Mouse (Mus musculus) urinary bladder, postnatal 4 days (tissue): ENCODE results near the gene Taf13.
"Not testable (repeated sequence)": the region's sequence is repeated elsewhere in the genome, so short reads cannot be mapped to it uniquely, and the experiment has no call there.

ENCODE experiments used
- DNase-seq, 2 experiments: peaks; one replicate each; pipeline ENCODE4 v3.0.0; 2021 to 2022; ENCODE audit warnings: low spot score in 2 of 2

Gene Taf13

DNA sequence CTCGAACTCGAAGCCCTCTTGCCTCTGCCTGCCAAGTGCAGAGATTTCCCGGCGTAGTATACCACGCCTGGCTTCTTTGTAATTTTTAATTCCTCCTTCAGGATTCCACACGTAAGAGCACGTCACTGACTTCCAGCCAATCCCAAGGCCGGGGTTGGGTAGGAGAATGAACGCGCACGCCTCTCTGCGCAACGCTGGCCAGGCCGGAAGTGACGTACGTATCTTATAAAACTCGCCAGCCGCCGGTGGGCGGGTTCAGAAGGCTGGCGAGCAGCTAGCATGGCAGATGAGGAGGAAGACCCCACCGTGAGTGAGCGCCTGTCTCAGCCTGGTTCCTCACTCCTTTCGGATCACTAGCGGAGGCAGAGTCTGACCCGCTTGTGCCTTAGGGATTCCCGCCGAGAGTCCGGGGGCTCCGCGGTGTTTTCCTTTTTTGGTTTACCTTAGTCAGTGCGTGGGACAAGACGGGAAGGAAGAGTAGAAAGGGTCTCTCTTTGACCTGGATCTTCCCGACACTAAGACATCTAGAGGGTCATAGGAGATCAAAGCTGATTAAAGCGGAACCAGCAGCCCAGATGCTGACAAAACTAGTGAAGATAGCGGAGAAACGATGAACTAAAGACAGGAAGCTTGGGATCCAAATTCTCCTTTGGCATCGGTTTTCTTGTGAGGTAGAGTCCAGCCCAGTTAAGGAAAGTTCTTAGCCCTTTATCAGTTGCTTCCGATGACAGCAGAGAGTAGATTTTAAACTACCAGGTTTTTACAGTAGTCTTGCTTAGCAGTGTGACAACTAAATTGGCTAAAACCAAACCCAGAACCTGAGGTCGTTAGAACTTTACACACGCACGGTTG, at the start of gene Taf13:
Gene Taf13, plus strand, starts transcription at position 256 of the 852 bp plus-strand sequence.
- DNase-seq = peak; percentile 95 to 97

- no peak for DNase-seq
Measured at GRCm38 (mm10) chr3:108523415-108523814, 48.1 kb upstream of the Taf13 start.

DNA sequence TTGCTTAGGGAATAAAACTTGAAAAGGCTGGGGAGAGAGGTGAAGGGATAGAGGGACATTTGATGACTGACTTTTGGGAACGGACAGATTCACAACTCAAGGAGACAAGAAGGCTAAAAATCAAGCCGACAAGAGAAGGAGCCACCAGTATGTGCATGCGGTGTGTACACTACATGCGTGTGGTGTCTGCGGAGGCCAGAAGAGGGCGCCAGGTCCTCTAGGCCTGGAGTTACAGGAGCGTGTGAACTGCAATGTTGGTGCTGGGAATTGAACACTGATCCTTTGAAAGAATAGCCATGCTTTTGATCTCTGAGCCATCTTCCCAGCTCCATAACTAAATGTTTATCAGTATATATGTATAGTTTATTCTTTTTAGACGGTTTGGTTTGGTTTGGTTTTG, 43.0 kb upstream of the Taf13 start:
- no peak for DNase-seq

GRCm38 (mm10) chr3:108533114-108533885, 38.2 kb upstream of the Taf13 start:
- DNase-seq = peak; percentile 22 to 65

- DNase-seq = no peak
Measured at GRCm38 (mm10) chr3:108533951-108534350, 37.5 kb upstream of the Taf13 start, which contains the start of gene 1700013F07Rik. TSS of gene 1700013F07Rik (plus strand) at chr3:108534150.

DNA sequence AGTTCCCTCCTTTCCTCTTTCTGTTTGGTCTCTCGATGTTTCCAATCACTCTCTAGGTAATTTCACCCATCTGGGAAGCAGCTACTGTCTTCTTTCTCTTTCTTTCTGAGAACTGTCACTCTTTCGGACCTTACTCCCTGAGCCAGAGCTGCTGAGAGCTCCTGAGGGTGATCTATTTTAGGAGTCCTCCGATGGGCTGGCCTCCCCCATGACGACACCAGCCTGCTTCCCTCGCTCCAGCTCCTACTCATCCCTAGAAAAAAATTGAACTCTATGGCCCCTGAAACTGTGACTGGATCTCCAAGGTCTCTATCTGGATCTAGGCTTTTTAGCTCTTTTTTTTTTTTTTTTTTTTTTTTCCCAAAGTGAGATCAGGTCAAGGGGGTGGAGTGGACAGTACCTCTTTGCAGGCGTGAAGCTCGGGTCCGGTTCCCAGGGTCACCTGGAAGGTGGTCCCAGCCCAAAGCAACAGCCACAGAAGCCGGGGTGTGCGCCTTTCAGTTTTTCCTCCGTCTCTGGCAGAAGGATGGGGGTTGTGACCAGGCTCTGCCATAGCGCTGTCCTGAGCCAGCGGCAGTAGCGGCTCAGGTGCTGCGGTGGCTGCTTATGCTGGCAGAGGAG, 35.5 kb upstream of the Taf13 start:
- no peak for DNase-seq

- peak in 1 of 2 experiments; percentile 21 for DNase-seq
Measured at GRCm38 (mm10) chr3:108536517-108537260, 34.8 kb upstream of the Taf13 start, which contains the start of gene 5330417C22Rik. TSS of gene 5330417C22Rik (minus strand) at chr3:108536536.

GRCm38 (mm10) chr3:108537303-108537702, 34.2 kb upstream of the Taf13 start:
- DNase-seq = peak; percentile 60 to 84

- DNase-seq = no peak
Measured at GRCm38 (mm10) chr3:108542299-108542698, 29.2 kb upstream of the Taf13 start.

DNA sequence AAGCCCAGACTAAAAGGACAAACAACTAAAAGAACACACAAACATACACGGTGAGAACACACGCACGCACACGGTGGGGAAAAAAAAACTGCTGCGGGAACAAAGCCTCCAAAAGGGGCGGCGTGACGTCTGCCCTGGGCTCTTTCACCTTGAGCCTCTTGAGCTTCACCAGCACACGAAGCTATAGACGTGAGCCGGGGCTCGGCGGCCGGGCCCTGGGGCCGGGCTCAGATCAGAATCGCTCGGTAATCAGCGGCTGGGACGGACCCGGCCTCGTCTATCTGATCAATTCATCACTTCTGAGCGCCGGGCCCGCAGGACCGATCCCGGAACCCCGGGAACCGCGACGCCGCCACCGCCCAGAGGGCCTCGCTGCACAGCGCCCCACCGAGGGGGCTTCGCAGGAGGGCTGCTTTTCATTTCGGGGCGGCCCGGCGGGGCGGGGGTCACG, 17.4 kb upstream of the Taf13 start:
- DNase-seq = peak; percentile 45 to 68

GRCm38 (mm10) chr3:108554587-108555312, 16.7 kb upstream of the Taf13 start:
- DNase-seq = peak; percentile 86 to 90

- no peak for DNase-seq
Measured at GRCm38 (mm10) chr3:108557888-108558287, 13.6 kb upstream of the Taf13 start.

GRCm38 (mm10) chr3:108562133-108562730, 9.3 kb upstream of the Taf13 start, which contains the start of gene Tmem167b:
TSS of gene Tmem167b (minus strand) at chr3:108562466.
- peak; percentile 94 for DNase-seq

GRCm38 (mm10) chr3:108562777-108563271, 8.7 kb upstream of the Taf13 start:
- no peak for DNase-seq

GRCm38 (mm10) chr3:108563309-108563708, 8.2 kb upstream of the Taf13 start:
- DNase-seq = peak; percentile 58 to 75

GRCm38 (mm10) chr3:108567990-108568877, 3.3 kb upstream of the Taf13 start:
- DNase-seq = no peak

- not testable (repeated sequence) for DNase-seq
Measured at GRCm38 (mm10) chr3:108569636-108570035, 1.9 kb upstream of the Taf13 start.

- no peak for DNase-seq
Measured at GRCm38 (mm10) chr3:108570813-108571212, 685 bp upstream of the Taf13 start.
